Mouse (Mus musculus) embryonic fibroblast, embryonic 13.5 days (primary cell): ENCODE results near the gene Rbm6.

Experiments used
- CTCF ChIP-seq: IDR thresholded peaks from 2 replicates; pipeline ENCODE4 v1.5.1; 2011; ENCODE audit warnings: mild to moderate bottlenecking, control low read depth, low read length, moderate library complexity, borderline replicate concordance; ENCODE audit not compliant: insufficient read depth
- POLR2A ChIP-seq: IDR thresholded peaks from 2 replicates; pipeline ENCODE4 v1.6.1; 2011; ENCODE audit warnings: low read depth, mild to moderate bottlenecking, control low read depth, low read length, moderate library complexity

DNA sequence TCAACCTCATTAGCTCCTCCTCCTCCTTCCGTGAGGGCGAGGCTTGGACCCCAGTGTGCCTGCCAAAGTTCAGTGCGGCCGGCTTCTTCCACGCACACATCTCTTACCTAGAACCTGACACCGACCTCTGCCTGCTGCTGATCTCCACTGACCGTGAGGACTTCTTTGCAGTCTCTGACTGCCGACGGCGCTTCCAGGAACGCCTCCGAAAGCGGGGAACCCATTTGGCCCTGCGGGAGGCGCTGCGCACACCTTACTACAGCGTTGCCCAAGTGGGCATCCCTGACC lies 28.5 kb upstream of the Rbm6 start:
- TF ChIP-seq CTCF (no peak), POLR2A (no peak)
